Mouse (Mus musculus) T-cell, adult 2 months (primary cell): Measurements from ENCODE around the gene BC005561.
"Not testable (repeated sequence)": the region's sequence is repeated elsewhere in the genome, so short reads cannot be mapped to it uniquely, and the experiment has no call there.

Experiments used
- DNase-seq: peaks from one replicate; pipeline ENCODE4 v3.0.0; 2022; ENCODE audit warnings: low spot score

Gene BC005561

DNA sequence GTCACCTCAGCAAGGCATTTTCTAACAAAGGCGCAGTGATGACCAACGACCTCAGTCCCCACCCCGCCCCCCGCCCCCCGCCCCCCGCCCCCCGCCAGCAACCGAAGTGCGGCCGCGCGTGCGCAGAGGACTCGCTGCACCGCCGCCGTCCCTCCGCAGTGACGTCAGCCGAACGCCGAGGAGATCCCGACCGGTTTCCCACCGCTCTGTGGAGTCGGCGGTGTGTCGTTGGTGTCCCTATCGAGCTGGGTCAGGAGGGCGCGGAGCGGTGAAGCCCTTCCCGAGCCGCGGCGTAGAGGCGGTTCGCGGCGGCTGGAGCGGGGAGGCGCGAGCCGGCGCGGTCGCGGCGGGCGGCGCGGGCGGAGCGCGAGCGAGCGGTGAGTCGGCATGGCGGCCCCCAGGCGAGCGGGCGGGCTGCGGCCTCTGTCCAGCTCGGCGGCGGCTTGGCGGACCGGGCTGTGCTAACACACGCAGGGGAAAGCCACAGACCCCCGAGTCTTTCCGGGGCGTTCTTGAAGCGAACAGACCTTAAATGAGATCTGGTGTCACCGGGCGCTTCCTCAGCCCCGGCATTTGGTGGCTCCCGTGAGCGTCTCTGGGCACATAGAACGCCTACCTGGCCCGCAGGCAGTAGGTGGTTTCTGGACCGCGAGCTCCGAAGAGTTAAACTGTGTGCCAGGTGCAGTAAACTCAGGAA is at the start of gene BC005561:
TSS of gene BC005561 (plus strand) at position 158 of the 697 bp plus-strand sequence.
- peak; percentile 66 for DNase-seq

DNA sequence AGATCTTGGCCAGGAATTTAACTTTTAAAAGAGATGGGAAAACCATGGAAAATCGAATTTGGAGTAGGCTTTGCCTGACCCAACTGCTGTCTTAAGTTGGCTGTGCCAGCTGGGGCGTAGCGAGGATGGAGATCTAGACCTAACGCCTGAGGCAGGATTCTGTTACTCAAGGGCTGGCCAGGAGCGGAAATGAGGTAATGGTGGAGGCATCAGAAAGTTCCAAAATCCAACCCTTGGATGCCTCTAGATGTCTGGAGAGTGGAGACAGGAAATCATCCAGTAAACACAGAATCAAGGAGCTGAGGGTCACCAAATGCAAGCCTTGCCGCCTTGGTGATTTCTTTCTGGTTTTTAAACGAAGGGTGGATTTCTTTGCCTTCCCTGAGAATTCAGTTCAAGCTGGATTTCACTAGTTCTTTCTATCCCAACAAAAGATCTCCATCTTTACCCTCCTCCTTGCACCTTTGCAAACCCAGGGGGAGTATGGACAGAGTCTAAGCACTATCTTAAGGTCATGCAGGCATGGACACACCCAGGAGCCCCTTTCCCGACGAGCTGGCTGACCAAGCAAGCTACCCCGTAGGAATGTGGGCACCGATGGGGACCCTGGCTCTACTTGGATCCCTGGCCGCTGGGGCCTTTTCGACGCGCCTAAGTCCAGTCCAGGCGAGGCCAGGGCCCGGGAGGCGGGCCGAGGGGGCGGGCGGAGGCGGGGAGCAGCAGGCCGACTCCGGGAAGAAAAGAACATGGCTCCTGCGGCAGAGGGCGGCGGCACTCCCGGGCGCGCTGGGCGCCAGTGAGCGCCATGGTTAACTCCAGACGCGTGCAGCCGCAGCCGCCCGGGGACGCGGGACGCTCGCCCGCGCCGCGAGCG is 49.1 kb upstream of the BC005561 start, which contains the start of gene Pkd2:
TSS of gene Pkd2 (plus strand) at position 619 of the 874 bp plus-strand sequence.
- no peak for DNase-seq

DNA sequence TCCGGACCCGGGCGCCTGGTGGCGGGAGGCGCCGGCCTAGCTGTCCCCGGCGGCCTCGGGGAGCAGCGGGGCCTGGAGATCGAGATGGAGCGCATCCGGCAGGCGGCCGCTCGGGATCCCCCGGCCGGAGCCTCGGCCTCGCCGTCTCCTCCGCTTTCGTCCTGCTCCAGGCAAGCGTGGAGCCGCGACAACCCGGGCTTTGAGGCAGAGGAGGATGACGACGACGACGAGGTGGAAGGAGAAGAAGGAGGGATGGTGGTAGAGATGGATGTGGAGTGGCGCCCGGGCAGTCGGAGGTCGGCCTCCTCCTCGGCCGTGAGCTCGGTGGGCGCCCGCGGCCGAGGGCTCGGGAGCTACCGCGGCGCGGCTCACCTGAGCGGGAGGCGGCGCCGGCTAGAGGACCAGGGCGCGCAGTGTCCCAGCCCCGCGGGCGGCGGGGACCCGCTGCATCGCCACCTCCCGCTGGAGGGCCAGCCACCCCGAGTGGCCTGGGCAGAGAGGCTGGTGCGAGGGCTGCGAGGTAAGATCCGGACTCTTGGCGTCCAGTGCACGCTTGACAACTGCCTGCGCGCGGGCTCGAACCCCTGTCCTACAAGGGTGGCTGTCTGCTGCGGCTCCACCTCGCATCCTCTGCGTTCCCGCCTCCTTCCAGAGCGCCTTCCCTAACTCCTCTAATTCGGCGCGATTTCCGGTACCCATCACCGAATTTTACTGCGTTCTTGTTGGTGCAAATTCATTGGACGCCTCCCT is 48.3 kb upstream of the BC005561 start:
- DNase-seq = no peak

DNA sequence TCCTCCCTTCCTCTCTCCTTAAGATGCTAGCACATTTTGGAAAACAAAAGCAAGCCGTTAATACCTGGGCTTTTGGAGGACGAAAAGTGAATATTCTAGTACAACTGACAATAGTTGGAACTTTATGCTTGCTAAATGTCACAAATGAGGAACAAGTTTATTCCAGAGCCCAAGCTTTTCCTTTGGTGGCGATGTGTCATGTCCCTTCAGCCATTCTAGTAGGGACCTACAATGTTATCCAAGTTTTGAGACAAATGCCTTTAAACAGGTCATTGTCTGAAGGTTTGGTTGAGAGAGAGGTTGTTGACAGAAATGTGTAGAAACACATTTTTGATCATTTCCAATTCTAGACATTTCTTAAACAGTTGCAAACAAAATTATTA is 47.7 kb upstream of the BC005561 start:
- no peak for DNase-seq

DNA sequence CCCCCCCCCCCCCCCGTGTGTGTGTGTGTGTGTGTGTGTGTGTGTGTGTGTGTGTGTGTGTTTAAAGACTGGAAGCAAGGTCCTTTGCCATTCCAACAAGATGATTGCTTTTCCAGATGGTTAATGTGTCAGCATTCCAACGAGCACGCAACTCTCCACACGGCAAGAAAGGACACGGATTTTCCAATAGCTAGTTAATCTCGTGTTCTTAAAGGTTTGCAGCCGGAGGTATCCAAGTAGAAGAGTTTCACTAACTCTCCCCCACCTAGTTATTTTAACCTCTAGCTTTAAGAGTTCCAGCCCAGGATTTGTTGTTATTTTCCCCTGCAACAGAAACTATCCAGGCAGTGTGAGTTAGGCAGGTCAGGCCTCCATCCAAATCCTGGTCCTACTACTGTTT is 47.3 kb upstream of the BC005561 start:
- no peak for DNase-seq

DNA sequence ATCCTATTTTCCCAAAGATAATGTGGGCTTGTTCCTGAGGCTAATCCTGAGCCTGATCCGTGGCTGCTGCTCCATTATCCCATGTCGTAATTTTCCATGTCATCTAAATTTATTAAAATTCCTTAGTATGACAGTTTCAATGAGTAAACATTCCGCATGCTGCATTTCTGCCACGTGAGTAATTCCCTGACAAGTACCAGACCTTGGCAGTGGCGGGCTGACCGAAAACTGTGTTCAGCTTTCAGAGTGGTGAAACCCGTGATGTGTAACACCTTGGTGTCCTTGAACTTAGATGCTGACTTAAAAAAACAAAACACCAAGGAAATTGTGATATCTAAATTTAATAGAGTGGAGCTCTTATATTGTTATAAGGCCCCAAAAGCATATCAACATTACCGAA is 42.9 kb upstream of the BC005561 start:
- DNase-seq = no peak

DNA sequence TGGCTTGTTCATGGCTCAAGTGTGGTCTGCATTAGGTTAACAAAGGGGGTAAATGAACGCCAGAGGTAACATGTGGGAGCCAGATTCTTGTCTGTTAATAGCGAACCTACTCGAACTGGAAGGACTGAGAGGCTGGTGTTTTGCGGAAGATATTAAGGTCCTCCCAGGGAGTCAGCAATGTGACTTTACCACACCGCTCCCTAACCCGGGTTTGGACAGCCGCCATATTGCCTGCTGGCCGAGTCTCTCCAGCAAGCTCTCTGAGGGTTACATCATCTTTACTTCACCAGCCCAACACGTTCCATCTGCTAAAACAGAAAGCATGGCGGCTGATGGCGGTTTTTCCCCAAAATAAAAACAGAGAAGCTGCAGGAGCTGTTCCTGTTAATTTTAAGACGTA is 42.4 kb upstream of the BC005561 start:
- DNase-seq = no peak

DNA sequence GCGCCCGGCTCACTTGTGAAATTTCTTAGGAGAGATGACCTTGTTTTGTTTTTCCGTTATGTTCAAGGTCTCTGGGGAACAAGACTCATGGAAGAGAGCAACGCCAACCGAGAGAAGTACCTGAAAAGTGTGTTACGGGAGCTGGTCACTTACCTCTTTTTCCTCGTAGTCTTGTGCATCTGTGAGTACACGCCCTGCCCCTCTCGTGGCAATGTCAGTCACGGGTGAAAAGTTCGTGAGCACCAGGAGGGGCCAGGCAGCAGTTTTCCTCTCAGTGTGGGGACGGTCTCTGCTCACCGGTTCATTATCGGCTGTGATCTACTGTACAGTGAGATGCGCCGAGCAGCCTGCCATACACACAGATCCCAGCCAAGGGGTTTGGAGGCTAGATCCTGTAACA is 41.3 kb upstream of the BC005561 start:
- no peak for DNase-seq

DNA sequence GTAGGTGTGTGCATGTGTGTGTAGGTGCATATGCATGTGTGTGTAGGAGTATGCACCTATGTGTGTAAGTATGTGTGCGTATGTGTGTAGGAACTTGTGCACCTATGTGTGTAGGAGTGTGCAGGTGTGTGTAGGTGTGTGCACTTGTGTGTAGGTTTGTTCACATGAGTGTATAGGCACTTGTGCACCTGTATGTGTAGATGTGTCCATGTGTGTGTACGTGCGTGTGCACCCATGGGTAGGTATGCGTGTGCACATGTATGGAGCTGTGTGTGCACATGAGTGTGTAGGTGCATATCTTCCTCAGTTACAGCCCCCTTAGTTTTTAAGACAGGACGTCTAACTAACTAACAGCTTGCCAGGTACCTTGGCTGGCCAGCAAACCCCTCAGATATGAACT is 39.6 kb upstream of the BC005561 start:
- no peak for DNase-seq

DNA sequence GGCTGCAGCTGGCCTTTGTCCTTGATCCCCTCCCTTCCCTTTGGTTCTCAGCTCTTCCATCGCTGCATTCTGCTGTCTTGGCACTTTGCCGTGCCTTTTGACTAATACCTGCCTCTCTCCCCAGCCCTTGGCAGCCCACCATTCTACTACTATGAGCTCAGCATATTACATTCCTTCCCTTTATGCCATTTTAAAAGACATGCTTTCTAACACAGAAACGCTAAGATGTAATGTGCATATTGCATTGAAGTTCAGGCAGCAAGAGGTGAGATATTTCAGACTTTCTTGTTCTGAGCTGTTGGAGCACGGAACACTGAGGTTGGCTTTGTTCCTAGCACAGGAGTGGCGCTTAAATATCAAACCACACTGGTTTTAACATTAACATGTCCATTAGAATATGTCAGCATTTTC is 37.2 kb upstream of the BC005561 start:
- DNase-seq = no peak

DNA sequence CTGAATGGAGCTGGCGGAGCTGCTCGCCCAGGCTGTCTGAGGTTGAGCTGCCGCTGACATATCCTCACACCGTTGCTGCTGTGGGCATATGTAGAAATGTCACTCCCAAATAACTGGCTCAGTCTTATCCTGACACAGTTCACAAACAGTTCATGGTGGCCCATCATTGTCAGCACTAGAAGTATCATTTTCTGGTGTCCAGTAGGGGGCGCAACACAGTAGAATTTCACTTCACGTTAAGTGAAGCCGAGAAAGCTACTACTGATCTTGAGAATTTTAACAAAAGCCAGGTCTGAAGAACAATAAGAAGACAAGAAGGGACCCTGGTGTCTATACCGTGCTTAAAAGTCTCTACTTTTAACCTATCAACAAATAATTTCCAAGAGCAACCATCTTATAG is 35.8 kb upstream of the BC005561 start:
- DNase-seq = no peak

DNA sequence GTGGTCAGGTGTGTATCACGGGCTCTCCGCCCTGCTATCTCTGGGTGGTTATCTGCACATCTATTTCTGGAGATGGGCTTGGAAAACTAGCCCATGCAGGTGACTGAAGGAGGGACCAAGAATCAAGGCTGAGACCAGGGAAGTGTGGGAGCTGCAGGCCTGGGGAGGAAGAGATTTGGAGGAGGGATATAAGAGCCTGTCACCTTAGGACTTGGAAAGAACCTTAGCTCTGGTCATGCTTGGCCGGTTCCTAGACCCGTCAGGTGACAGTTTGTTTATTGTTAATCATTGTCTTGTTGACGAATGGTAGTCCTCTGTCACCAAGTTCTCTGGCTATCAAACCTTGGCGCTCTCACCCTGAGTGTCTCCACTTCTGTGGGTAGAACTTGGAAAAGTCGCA is 27.8 kb upstream of the BC005561 start:
- no peak for DNase-seq

DNA sequence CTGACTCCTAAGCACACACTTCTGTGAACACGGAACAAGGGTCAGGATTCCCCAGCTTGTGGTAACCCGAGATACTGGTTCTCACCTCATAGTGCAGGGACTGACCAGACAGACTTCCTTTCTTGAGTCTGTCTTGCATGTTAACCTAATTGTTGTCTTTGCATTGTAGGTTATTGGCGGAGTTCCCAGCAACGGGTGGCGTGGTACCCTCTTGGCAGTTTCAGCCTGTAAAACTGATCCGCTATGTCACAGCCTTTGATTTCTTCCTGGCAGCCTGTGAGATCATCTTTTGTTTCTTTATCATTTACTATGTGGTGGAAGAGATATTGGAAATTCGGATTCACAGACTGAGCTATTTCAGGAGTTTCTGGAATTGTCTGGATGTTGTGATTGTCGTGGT is 25.3 kb upstream of the BC005561 start:
- DNase-seq = no peak

DNA sequence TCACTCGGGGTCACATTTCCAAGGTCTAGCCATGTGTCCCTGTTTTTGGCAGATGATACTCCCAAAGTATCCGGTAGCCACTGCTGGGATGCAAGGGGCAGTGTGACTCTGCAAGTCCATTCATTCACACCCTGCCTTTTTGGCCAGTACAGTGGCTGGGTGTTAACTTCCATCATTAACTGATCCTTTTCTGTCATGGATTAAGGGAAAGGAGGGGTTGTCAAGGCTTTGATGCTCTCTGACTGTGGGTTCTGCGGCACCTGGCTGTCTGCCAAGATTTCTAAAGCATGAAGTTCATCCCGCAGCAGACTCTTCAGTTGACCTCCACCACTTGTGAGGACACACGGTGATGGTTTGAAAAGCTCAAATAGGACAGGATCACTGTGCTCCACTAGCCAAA is 16.6 kb upstream of the BC005561 start:
- DNase-seq = no peak

DNA sequence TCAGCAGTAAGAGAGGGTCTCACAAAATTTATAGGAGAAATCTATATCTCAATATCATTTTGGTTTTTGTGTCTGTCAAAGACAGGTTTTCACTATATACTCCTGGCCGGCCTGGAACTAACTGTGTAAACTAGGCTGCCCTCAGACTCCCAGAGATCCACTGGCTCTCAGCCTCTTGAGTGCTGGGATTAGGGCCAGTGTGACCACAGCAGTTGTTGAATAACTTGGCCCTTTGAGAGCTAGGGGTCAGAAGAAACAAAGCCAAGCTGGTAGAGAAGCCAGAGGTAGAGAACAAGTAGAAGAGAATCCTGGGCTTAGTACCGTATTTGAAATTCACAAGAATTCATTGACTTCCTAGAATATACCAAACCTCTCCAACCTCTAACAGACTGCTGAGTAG is 3.3 kb upstream of the BC005561 start:
- no peak for DNase-seq

DNA sequence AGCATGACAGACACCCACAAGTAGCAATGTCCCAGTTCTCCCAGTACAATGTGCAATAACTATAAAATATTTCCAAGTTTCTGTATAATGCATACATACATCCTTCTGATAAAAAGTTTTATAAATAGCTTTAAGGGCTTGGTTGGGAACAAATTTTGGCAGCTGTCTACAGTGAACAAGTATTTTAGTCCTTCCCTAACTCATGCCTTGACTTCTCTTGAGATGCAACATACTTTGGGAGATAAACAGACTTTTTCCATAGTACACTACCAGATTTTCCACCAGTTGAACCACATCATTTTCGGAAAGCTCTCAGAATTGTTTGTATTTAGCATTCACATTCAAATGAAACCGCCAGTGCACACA is 340 bp upstream of the BC005561 start:
- no peak for DNase-seq

DNA sequence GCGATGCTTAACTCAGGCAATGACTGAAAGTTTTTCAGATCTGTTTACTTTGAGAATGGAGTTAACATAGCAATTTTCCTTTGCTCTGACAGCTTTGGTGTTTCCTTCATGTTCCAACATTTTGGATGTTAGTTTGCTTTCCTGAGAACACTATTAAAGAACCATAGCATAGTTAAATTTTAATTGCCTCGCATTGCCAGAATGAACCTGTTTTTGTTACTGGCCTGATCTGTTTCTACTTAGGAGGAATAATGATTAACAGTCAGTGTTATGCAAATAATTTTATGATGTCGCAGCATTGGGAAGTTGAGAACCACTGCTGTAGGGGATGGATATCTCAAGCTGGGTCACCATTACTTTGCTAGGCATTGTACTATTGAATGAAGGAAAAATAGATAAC is 3.1 kb downstream of the BC005561 start:
- DNase-seq = no peak

DNA sequence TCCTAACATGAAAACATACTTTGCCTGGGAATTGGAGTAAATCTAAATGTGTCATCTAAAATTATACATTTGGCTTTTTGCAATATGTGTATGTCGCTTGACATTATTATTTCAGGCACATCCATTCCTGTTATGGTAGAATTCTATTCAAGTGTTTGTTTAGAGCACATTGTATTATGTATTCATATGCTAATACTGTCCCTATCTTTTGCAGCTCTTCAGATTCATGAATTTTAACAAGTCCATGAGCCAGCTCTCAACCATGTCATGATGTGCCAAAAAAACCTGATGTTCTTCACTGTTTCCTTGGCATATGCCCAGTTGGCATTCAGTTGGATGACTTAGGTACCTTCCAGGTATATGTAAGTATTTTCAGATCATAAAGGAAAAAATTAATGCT is 30.5 kb downstream of the BC005561 start:
- DNase-seq = no peak

DNA sequence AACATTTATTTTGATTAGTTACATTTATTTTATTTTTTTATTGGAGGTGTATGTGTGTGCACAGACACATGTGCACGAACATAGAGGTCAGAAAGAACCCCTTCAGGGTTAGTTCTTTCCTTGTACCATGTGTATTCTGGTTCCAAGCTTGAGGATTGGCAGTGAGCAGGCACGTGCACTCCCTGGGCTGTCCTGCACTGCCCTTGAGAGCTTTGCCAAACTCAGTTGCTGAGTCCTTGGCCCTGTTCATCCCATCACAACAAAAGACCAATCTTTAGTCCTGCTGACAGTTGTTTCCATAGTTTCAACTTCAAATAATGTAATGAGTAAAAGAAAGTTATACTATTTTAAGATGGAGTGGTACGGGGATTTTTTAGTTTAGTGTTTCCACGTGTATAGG is 31.2 kb downstream of the BC005561 start:
- DNase-seq = no peak

DNA sequence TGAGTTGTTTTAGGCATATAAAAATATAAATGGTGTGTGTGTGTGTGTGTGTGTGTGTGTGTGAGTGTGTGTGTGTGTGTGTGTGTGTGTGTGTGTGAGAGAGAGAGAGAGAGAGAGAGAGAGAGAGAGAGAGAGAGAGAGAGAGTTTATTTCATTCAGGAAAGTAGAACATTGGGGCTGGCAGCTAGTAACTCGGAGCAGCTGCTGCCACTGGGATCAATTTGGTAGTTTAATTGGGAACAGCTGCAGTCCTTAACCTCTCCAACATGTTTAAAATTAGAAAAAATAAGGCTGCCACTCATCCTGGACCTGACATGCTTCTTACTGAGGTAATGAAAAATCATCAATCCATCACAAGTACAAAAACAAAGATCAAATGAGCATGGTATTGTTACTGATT is 59.9 kb downstream of the BC005561 start:
- not testable (repeated sequence) for DNase-seq

DNA sequence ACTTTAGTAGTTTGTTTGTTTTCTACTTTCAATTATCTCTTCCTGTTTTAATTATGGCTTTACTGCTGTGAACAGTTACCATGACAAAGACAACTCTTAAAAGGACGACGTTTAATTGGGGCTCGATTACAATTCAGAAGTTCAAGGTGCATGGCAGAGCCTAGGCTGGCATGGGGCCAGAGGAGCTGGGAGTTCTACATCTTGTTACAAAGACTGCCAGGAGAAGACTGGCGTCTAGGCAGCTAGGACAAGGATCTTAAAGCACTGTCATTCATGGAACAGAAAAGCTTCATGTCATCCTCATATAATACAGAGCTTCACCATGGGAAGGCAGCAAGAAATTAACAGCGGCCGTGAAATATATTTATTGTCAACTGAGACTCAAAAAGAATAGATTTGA is 62.6 kb downstream of the BC005561 start:
- no peak for DNase-seq

DNA sequence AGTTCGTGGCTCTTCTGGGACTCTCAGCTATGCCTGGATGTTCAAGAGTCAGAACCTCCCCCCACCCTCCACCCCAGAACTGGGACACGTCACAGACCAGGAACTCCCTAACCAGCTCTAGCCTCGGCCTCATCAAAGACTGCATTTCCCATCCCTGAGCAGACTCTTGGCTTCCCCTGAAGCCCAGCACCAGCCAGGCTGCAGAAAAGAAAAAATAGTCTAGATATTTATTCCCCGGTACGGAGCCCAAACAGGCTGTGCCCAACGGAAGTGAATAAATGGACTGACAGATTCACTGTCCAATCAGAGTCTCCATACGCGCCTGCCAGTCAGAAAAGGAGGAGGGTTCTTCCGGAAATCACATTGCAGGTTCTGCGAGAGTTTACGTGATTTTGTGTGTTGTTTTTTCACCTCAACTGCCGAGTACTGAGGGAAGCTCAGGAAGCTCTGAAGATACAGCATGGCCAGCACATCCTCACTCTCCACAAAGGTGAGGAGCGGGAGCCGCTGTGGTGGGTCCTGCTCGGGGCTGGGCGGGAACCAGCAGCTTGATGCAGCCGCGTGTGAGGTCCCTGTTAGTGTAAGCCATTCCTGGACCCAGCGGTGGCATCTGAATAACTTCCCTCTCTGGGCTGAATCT is 63.2 kb downstream of the BC005561 start:
- peak; percentile 92 for DNase-seq
